Mouse (Mus musculus): Measurements from ENCODE around the gene Camkmt. TPM values are rescaled to one million over a fixed set of nuclear protein-coding genes. Genes with fewer than 3 reads are reported as not detected.

The Camkmt gene
- polyA plus RNA-seq, 1 experiment from 2014 or later: 11.4 TPM

DNA sequence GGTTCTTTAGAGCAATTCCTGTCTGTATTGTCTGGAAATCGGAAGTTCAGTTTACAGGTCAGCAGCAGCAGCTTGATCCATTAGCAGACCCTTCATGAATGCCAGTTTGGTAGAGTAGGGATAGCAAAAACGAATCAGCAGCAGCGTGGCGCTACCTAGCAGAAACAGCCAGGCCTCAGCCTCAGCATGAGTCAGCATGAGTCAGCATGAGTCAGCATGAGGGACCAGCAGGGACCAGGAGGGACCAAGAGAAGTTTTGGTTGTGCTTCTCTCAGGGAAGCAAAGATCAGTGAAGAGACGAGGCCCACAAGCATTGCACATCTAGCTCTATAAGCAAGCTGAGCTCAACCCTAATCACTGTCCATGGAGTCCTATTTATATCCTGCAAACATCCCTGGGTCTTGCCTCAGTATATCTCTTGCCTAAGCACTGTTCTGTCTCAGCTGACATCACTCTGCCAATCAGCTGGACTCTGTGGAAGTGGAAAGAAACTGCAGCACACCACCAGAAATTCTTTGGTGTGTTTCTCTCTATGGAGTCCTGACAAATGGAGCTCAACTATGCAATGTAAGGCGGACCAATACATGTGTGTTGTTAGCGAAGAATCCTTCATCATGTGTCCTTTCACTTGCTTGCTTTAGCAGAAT is 8.4 kb downstream of the Camkmt start:
- no peak for DNase-seq (ENCODE audit: low spot score)

GRCm38 (mm10) chr17:85100232-85100631 is 9.9 kb downstream of the Camkmt start:
- no peaks in the 10 kb centered on the region for H3K4me1 ChIP-seq (ENCODE audit: control insufficient read depth, insufficient read depth, low read length)
- no peak for ATAC-seq (ENCODE audit: insufficient number of reproducible peaks, low FRiP score, low TSS enrichment, low read depth)
- DNase-seq (ENCODE audit: low spot score): no peak
- WGBS: 83% methylated on average over 3 of the region's 3 CpGs
- no peak overlapping the region for H3K4me3 ChIP-seq (ENCODE audit: low read depth, low read length)
- H3K9me3 ChIP-seq (ENCODE audit: control insufficient read depth, low read length): no peaks in the 10 kb centered on the region
- no peak overlapping the region for H3K9ac ChIP-seq (ENCODE audit: low read length)
- H3K4me2 ChIP-seq (ENCODE audit: low read depth, severe bottlenecking): no peak overlapping the region
- no peaks in the 10 kb centered on the region for H3K27me3 ChIP-seq (ENCODE audit: control insufficient read depth, insufficient read depth, low read length)
- no peak overlapping the region for H3K27ac ChIP-seq (replicated peaks; ENCODE audit: low read depth, low read length)
- H3K36me3 ChIP-seq (ENCODE audit: control insufficient read depth, insufficient read depth, low read length): peaks cover 9% of the 10 kb centered on the region; the same call in 1 of the 2 replicates

More for the DNA sequence above, 8.4 kb downstream of the Camkmt start:
- no peak for ATAC-seq (ENCODE audit: insufficient number of reproducible peaks, low FRiP score, low TSS enrichment, low read depth)
- H3K4me3 ChIP-seq (ENCODE audit: low read depth, low read length): no peak overlapping the region
- 94% methylated on average over 7 of the region's 7 CpGs for WGBS
- H3K27me3 ChIP-seq (ENCODE audit: control insufficient read depth, insufficient read depth, low read length): no peaks in the 10 kb centered on the region
- H3K4me2 ChIP-seq (ENCODE audit: low read depth, severe bottlenecking): no peak overlapping the region
- H3K36me3 ChIP-seq (ENCODE audit: control insufficient read depth, insufficient read depth, low read length): peaks cover 9% of the 10 kb centered on the region; the same call in 1 of the 2 replicates
- H3K27ac ChIP-seq (replicated peaks; ENCODE audit: low read depth, low read length): no peak overlapping the region
- no peak overlapping the region for H3K9ac ChIP-seq (ENCODE audit: low read length)
- no peaks in the 10 kb centered on the region for H3K9me3 ChIP-seq (ENCODE audit: control insufficient read depth, low read length)
- no peaks in the 10 kb centered on the region for H3K4me1 ChIP-seq (ENCODE audit: control insufficient read depth, insufficient read depth, low read length)

DNA sequence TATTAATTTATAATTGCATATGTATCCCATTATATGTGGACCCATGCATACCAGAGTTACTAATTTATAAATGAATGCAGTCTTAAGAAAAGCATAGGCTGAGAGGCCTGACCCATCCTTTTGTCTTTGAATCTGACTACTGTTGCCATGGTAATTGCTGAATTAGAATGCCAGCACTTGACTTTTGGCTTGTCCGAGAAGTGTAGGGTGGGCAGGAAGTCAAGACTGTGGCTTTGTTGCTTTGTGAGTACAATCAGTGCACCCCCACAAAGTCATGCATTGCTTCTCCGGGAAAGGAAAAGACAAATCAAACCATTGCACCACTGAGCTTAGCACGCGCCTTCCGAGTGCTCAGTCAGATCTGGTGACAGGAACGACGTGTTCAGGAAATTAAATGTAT is 11.4 kb downstream of the Camkmt start:
- Histone ChIP-seq H3K4me3 (ENCODE audit: low read depth, low read length) (no peak overlapping the region), H3K27ac (replicated peaks; ENCODE audit: low read depth, low read length) (no peak overlapping the region), H3K9ac (ENCODE audit: low read length) (no peak overlapping the region), H3K4me2 (ENCODE audit: low read depth, severe bottlenecking) (no peak overlapping the region), H3K36me3 (ENCODE audit: control insufficient read depth, insufficient read depth, low read length) (peaks cover 9% of the 10 kb centered on the region; the same call in 1 of the 2 replicates), H3K27me3 (ENCODE audit: control insufficient read depth, insufficient read depth, low read length) (no peaks in the 10 kb centered on the region), H3K9me3 (ENCODE audit: control insufficient read depth, low read length) (no peaks in the 10 kb centered on the region), H3K4me1 (ENCODE audit: control insufficient read depth, insufficient read depth, low read length) (no peaks in the 10 kb centered on the region)
- DNase-seq (ENCODE audit: low spot score) (no peak), ATAC-seq (ENCODE audit: insufficient number of reproducible peaks, low FRiP score, low TSS enrichment, low read depth) (no peak)
- WGBS: 84% methylated on average over 7 of the region's 7 CpGs

- H3K4me3 ChIP-seq (ENCODE audit: low read depth, low read length): no peak overlapping the region
- no peak overlapping the region for H3K4me2 ChIP-seq (ENCODE audit: low read depth, severe bottlenecking)
- H3K4me1 ChIP-seq (ENCODE audit: control insufficient read depth, insufficient read depth, low read length): no peaks in the 10 kb centered on the region
- no peaks in the 10 kb centered on the region for H3K9me3 ChIP-seq (ENCODE audit: control insufficient read depth, low read length)
- H3K9ac ChIP-seq (ENCODE audit: low read length): no peak overlapping the region
- WGBS: 41% methylated on average over 2 of the region's 2 CpGs
- peaks cover 5% of the 10 kb centered on the region; the same call in 1 of the 2 replicates for H3K36me3 ChIP-seq (ENCODE audit: control insufficient read depth, insufficient read depth, low read length)
- H3K27me3 ChIP-seq (ENCODE audit: control insufficient read depth, insufficient read depth, low read length): no peaks in the 10 kb centered on the region
- H3K27ac ChIP-seq (replicated peaks; ENCODE audit: low read depth, low read length): no peak overlapping the region
- DNase-seq (ENCODE audit: low spot score) (no peak), ATAC-seq (ENCODE audit: insufficient number of reproducible peaks, low FRiP score, low TSS enrichment, low read depth) (no peak)
These were observed 13.0 kb downstream of the Camkmt start for GRCm38 (mm10) chr17:85103310-85103709.

GRCm38 (mm10) chr17:85110640-85111039 is 20.3 kb downstream of the Camkmt start:
- no peak overlapping the region for H3K4me3 ChIP-seq (ENCODE audit: low read depth, low read length)
- H3K9ac ChIP-seq (ENCODE audit: low read length): no peak overlapping the region
- no peaks in the 10 kb centered on the region for H3K4me1 ChIP-seq (ENCODE audit: control insufficient read depth, insufficient read depth, low read length)
- 97% methylated on average over 1 of the region's 1 CpGs for WGBS
- H3K36me3 ChIP-seq (ENCODE audit: control insufficient read depth, insufficient read depth, low read length): no peaks in the 10 kb centered on the region
- no peaks in the 10 kb centered on the region for H3K9me3 ChIP-seq (ENCODE audit: control insufficient read depth, low read length)
- no peak for DNase-seq (ENCODE audit: low spot score)
- ATAC-seq (ENCODE audit: insufficient number of reproducible peaks, low FRiP score, low TSS enrichment, low read depth): no peak
- H3K27me3 ChIP-seq (ENCODE audit: control insufficient read depth, insufficient read depth, low read length): no peaks in the 10 kb centered on the region
- no peak overlapping the region for H3K27ac ChIP-seq (replicated peaks; ENCODE audit: low read depth, low read length)
- H3K4me2 ChIP-seq (ENCODE audit: low read depth, severe bottlenecking): no peak overlapping the region

DNA sequence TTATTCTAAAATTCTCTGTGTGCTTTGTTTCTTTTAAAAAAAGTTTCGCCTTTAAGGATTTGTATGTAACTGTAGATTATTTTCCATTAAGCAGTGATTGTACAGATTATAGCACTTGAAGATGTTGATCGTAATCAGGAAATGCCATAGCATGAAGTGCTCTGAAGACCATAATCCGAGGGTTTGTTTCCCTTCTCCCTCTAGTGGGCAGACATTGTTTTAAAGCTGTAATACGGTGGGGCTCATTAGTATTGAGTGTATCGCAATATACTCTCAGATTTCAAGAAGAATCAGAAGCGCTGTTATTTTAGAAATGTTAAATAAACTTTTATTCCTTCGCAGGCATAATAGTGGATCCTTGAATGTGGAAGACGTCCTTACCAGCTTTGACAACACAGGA is 23.1 kb downstream of the Camkmt start:
- H3K36me3 ChIP-seq (ENCODE audit: control insufficient read depth, insufficient read depth, low read length): no peaks in the 10 kb centered on the region
- H3K4me1 ChIP-seq (ENCODE audit: control insufficient read depth, insufficient read depth, low read length): no peaks in the 10 kb centered on the region
- DNase-seq (ENCODE audit: low spot score): no peak

GRCm38 (mm10) chr17:85116643-85117042 is 26.3 kb downstream of the Camkmt start:
- no peak overlapping the region for H3K27ac ChIP-seq (replicated peaks; ENCODE audit: low read depth, low read length)
- H3K4me3 ChIP-seq (ENCODE audit: low read depth, low read length): no peak overlapping the region
- H3K4me1 ChIP-seq (ENCODE audit: control insufficient read depth, insufficient read depth, low read length): no peaks in the 10 kb centered on the region
- no peaks in the 10 kb centered on the region for H3K27me3 ChIP-seq (ENCODE audit: control insufficient read depth, insufficient read depth, low read length)
- H3K9me3 ChIP-seq (ENCODE audit: control insufficient read depth, low read length): no peaks in the 10 kb centered on the region
- H3K36me3 ChIP-seq (ENCODE audit: control insufficient read depth, insufficient read depth, low read length): no peaks in the 10 kb centered on the region
- H3K4me2 ChIP-seq (ENCODE audit: low read depth, severe bottlenecking): no peak overlapping the region
- no peak overlapping the region for H3K9ac ChIP-seq (ENCODE audit: low read length)
- ATAC-seq (ENCODE audit: insufficient number of reproducible peaks, low FRiP score, low TSS enrichment, low read depth) (no peak), DNase-seq (ENCODE audit: low spot score) (peak; percentile 76)
- 34% methylated on average over 4 of the region's 4 CpGs for WGBS

More for the DNA sequence above, 23.1 kb downstream of the Camkmt start:
- Histone ChIP-seq H3K9ac (ENCODE audit: low read length) (no peak overlapping the region), H3K4me3 (ENCODE audit: low read depth, low read length) (no peak overlapping the region), H3K27ac (replicated peaks; ENCODE audit: low read depth, low read length) (no peak overlapping the region), H3K27me3 (ENCODE audit: control insufficient read depth, insufficient read depth, low read length) (no peaks in the 10 kb centered on the region), H3K4me2 (ENCODE audit: low read depth, severe bottlenecking) (no peak overlapping the region), H3K9me3 (ENCODE audit: control insufficient read depth, low read length) (no peaks in the 10 kb centered on the region)
- ATAC-seq (ENCODE audit: insufficient number of reproducible peaks, low FRiP score, low TSS enrichment, low read depth): no peak
- WGBS: 84% methylated on average over 8 of the region's 8 CpGs

DNA sequence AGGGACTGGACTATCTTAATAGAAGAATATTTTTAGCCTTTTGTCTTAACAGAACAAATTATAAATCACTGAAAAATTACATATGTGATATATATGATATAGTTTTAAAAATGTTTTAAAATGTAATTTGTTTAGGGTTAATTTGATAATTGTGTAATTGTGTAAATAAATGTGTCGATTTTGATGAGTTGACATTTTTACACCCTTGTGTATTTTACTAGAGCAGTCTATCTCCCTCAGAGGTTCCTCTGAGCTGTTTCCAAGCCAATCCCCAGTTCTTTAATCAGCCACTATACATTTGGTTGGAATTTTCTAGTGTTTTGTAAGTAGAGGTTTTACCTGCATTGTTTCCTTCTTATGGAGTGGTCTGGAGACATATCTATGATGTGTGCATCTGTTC is 48.0 kb downstream of the Camkmt start:
- Histone ChIP-seq H3K4me3 (ENCODE audit: low read depth, low read length) (no peak overlapping the region), H3K27me3 (ENCODE audit: control insufficient read depth, insufficient read depth, low read length) (no peaks in the 10 kb centered on the region), H3K9ac (ENCODE audit: low read length) (no peak overlapping the region), H3K4me2 (ENCODE audit: low read depth, severe bottlenecking) (no peak overlapping the region), H3K9me3 (ENCODE audit: control insufficient read depth, low read length) (no peaks in the 10 kb centered on the region), H3K36me3 (ENCODE audit: control insufficient read depth, insufficient read depth, low read length) (no peaks in the 10 kb centered on the region), H3K4me1 (ENCODE audit: control insufficient read depth, insufficient read depth, low read length) (no peaks in the 10 kb centered on the region), H3K27ac (replicated peaks; ENCODE audit: low read depth, low read length) (no peak overlapping the region)
- no peak for DNase-seq (ENCODE audit: low spot score)
- WGBS: 89% methylated on average over 1 of the region's 1 CpGs
- no peak for ATAC-seq (ENCODE audit: insufficient number of reproducible peaks, low FRiP score, low TSS enrichment, low read depth)

- Histone ChIP-seq H3K4me1 (ENCODE audit: control insufficient read depth, insufficient read depth, low read length) (no peaks in the 10 kb centered on the region), H3K4me3 (ENCODE audit: low read depth, low read length) (no peak overlapping the region), H3K36me3 (ENCODE audit: control insufficient read depth, insufficient read depth, low read length) (no peaks in the 10 kb centered on the region), H3K4me2 (ENCODE audit: low read depth, severe bottlenecking) (no peak overlapping the region), H3K9me3 (ENCODE audit: control insufficient read depth, low read length) (no peaks in the 10 kb centered on the region), H3K27me3 (ENCODE audit: control insufficient read depth, insufficient read depth, low read length) (no peaks in the 10 kb centered on the region), H3K9ac (ENCODE audit: low read length) (no peak overlapping the region), H3K27ac (replicated peaks; ENCODE audit: low read depth, low read length) (no peak overlapping the region)
- no peak for ATAC-seq (ENCODE audit: insufficient number of reproducible peaks, low FRiP score, low TSS enrichment, low read depth)
- WGBS: 59% methylated on average over 3 of the region's 3 CpGs
- no peak for DNase-seq (ENCODE audit: low spot score)
These were observed 51.3 kb downstream of the Camkmt start for GRCm38 (mm10) chr17:85141621-85142020.

All from limb, embryonic 11.5 days (tissue).